Mouse (Mus musculus) thymus, adult 2 months (tissue): ENCODE data around the gene Ucp1. TPM values are rescaled to one million over a fixed set of nuclear protein-coding genes. Genes with fewer than 3 reads are reported as not detected.

Experiments
- DNase-seq: peaks from one replicate; pipeline ENCODE4 v3.0.0; 2021
- H3K27ac ChIP-seq: fragments of 200-500 bp; 2 replicates; pipeline ENCODE4 v1.5.1; 2012; ENCODE audit warnings: low read length, control low read depth; ENCODE audit not compliant: control insufficient read depth, insufficient read depth
- H3K27me3 ChIP-seq: fragments of 200-500 bp; 2 replicates; pipeline ENCODE4 v1.6.1; 2012; ENCODE audit warnings: mild to moderate bottlenecking, low read length, moderate library complexity, mixed read lengths; ENCODE audit not compliant: control insufficient read depth, insufficient read depth
- H3K36me3 ChIP-seq: fragments of 200-500 bp; 2 replicates; pipeline ENCODE4 v1.6.1; 2012; ENCODE audit warnings: mild to moderate bottlenecking, low read length, moderate library complexity; ENCODE audit not compliant: control insufficient read depth, insufficient read depth
- H3K4me1 ChIP-seq: fragments of 200-500 bp; replicated peaks from 2 replicates; pipeline ENCODE4 v1.6.1; 2012; ENCODE audit warnings: low read length; ENCODE audit not compliant: control insufficient read depth, insufficient read depth
- H3K4me3 ChIP-seq: fragments of 200-500 bp; 2 replicates; pipeline ENCODE4 v1.5.1; 2012; ENCODE audit warnings: mild to moderate bottlenecking, low read length, control low read depth, moderate library complexity; ENCODE audit not compliant: control insufficient read depth, insufficient read depth
- CTCF ChIP-seq: fragments of 200-500 bp; IDR thresholded peaks from 2 replicates; pipeline ENCODE4 v1.5.1; 2012; ENCODE audit warnings: mild to moderate bottlenecking, control low read depth, low read length, moderate library complexity, borderline replicate concordance; ENCODE audit not compliant: control insufficient read depth, poor library complexity, insufficient read depth; ENCODE audit errors: extremely low read depth
- POLR2A ChIP-seq: fragments of 200-500 bp; IDR thresholded peaks from 2 replicates; pipeline ENCODE4 v1.6.1; 2012; ENCODE audit warnings: mild to moderate bottlenecking, low read length, control low read depth, moderate library complexity; ENCODE audit not compliant: control insufficient read depth, poor library complexity, insufficient read depth; ENCODE audit errors: extremely low read depth
- WGBS: fragments of 180-500 bp; shearing (Covaris S2); methylation state at CpG from one replicate; pipeline ENCODE4 v1.1.7; 2018; 5-methylcytosine and 5-hydroxymethylcytosine counted together
- polyA plus RNA-seq: library from polyadenylated mRNA; depleted of rRNA; stranded (reverse); fragments of >200 nt; gene quantifications from 2 replicates; pipeline ENCODE4 v1.2.3, GENCODE M21; 2012; rRNA removed

The Ucp1 gene
- 157 and 415 TPM in 2 replicates for polyA plus RNA-seq

DNA sequence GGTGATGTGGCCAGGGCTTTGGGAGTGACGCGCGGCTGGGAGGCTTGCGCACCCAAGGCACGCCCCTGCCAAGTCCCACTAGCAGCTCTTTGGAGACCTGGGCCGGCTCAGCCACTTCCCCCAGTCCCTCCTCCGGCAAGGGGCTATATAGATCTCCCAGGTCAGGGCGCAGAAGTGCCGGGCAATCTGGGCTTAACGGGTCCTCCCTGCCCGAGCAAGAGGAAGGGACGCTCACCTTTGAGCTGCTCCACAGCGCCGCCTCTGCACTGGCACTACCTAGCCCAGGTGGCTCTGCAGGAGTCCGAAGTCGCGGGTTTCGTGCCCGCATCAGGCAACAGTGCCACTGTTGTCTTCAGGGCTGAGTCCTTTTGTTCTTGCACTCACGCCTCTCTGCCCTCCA, at the start of gene Ucp1:
Ucp1 (plus strand) TSS at position 177 of the 400 bp plus-strand sequence.
- H3K36me3 ChIP-seq = no peaks in the 10 kb centered on the region
- H3K4me3 ChIP-seq = no peak within 1 kb of the TSS
- no peaks in the 10 kb centered on the region for H3K4me1 ChIP-seq
- 7% methylated on average over 20 of the region's 20 CpGs for WGBS
- no peak within 1 kb of the TSS for H3K27ac ChIP-seq
- DNase-seq = no peak
- TF ChIP-seq POLR2A (no peak), CTCF (no peak)
- H3K27me3 ChIP-seq = peaks cover 9% of the 10 kb centered on the region; the same call in 1 of the 2 replicates

DNA sequence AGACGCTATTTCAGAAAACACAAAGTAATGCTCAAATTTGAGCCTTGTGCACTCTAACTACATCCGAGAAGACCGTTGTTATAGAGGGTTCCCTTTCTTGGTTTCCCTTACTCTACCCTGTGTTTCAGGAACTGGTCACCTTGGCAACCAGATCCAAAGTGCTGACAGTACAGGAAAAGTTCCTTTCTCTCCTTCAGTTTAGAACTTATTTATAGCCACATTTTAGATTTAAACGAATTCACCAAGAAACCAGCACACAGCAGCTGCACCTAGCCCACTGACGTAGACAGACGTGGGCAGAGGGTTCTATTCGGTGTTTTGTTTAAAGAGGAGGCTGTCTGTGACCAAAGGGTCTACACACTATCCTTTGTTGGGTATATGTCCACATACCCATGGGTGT, 46.0 kb upstream of the Ucp1 start:
- H3K36me3 ChIP-seq = no peaks in the 10 kb centered on the region
- no peak for DNase-seq
- H3K4me3 ChIP-seq = no peak overlapping the region
- H3K4me1 ChIP-seq = peaks cover 7% of the 10 kb centered on the region
- H3K27ac ChIP-seq = no peak overlapping the region
- TF ChIP-seq CTCF = no peak
- no peak for TF ChIP-seq POLR2A
- no peaks in the 10 kb centered on the region for H3K27me3 ChIP-seq
- WGBS = 23% methylated on average over 7 of the region's 7 CpGs

DNA sequence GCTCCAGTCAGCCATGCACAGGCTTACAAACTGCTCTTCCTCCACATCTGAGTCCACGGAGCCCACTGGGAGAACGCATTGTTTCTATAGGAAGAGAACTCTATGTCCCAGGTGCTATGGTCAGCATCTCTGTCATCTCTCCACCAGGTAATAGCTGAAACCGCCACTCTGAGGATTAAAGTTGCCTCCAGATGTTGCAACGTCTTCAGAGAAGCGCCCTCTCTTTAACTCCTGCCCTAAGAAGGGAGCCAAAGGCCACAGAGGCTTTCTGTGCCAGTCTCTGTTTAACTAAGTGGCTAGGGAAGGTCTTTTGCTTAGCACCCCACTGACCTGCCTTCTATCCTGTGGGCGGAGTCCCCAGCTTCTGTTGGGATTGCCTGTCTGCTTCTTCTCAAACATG, 39.3 kb upstream of the Ucp1 start:
- Histone ChIP-seq H3K4me3 (no peak overlapping the region), H3K27me3 (no peaks in the 10 kb centered on the region), H3K27ac (no peak overlapping the region), H3K4me1 (no peaks in the 10 kb centered on the region), H3K36me3 (no peaks in the 10 kb centered on the region)
- WGBS = 86% methylated on average over 6 of the region's 6 CpGs
- no peak for TF ChIP-seq POLR2A
- TF ChIP-seq CTCF = no peak
- DNase-seq = no peak

DNA sequence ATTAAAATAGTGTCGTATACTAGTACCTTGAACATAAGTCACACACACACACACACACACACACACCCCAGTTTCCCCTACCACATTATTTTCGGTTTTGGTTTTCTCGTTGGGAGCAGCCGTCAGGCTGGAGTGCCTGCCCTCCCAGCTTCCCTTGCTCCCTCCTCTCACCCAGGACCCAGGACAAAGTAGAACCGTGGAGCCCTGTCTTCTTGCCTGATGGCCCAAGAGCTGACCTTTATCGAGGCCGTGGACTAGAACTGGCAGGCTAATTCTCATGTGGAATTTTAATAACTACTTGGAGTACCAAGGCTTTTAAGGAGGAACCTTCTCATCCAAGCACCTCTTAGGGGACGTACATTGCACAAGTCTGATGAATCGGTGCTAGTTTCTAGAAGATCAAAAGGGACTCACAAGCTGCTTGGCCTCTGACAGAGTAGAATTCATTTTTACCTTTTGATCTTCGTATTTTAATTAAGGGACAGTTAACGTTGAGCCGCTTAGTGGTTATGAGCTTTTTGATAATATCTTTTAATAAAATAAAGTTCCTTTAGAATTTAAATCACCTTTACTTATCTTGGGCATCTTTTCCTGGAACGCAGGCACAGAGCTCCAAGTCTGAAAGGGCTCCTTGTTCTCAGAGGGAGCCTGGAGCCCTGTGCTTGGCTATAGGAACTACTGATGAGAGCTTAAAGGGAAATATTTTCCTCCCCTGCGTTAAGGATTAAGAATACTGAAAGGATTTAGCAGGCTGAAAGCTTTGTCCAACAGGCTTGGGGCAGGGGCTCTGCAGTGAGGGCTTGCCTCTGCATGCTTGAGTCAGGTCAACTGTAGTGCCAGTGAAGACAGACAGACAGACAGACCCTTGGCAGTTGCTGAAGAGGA, 38.5 kb upstream of the Ucp1 start:
- no peaks in the 10 kb centered on the region for H3K4me1 ChIP-seq
- WGBS = 58% methylated on average over 14 of the region's 14 CpGs
- no peak overlapping the region for H3K4me3 ChIP-seq
- no peak overlapping the region for H3K27ac ChIP-seq
- no peaks in the 10 kb centered on the region for H3K27me3 ChIP-seq
- TF ChIP-seq POLR2A (no peak), CTCF (no peak)
- DNase-seq = no peak
- H3K36me3 ChIP-seq = no peaks in the 10 kb centered on the region

DNA sequence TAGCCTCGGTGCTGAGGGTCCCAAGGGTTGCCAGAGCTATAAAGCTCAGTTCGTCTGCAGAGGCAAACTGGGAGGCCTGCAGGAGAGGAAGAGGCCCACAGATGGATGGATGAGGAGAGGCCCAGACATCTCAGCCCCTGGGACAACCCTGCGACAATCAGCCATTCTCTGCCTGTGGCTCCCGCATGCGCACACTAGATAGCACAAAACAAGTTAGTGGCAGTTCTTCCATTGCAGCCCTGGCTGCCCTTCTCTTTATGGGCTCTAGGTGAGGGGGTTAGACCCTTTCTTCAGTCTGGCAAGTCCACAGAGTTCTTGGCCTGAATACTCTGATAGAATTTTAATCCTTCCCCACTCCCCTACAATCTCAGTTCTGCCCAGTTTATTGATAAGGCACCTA, 37.4 kb upstream of the Ucp1 start:
- no peak for TF ChIP-seq POLR2A
- TF ChIP-seq CTCF = no peak
- Histone ChIP-seq H3K27me3 (no peaks in the 10 kb centered on the region), H3K4me1 (no peaks in the 10 kb centered on the region), H3K4me3 (no peak overlapping the region), H3K27ac (no peak overlapping the region), H3K36me3 (no peaks in the 10 kb centered on the region)
- DNase-seq = no peak
- 83% methylated on average over 5 of the region's 5 CpGs for whole genome bisulfite sequencing

DNA sequence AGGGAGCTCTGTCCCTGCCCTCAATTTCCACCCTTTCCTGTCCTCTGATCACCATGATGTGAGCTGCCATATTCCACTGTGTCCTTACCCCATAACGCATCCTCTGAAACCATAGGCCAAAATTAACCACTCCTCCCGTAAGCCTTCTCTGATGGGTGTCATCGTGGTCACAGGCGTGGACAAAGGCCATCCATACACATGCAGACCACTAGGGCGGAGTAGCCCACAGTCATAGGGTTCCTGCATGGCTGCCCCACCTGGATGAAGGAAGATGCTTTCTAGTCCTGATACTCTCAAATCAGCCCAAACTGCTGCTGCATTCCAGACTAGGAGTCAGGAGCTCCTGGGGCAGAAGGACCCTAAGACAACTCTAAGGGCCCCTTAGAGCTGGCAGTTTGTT, 32.5 kb upstream of the Ucp1 start:
- no peaks in the 10 kb centered on the region for H3K36me3 ChIP-seq
- no peak overlapping the region for H3K4me3 ChIP-seq
- no peak for TF ChIP-seq POLR2A
- TF ChIP-seq CTCF = no peak
- no peak for DNase-seq
- H3K4me1 ChIP-seq = no peaks in the 10 kb centered on the region
- WGBS = 95% methylated on average over 5 of the region's 5 CpGs
- no peaks in the 10 kb centered on the region for H3K27me3 ChIP-seq
- H3K27ac ChIP-seq = no peak overlapping the region
